Mouse (Mus musculus): Measurements from ENCODE around the gene Fyn. TPM values are rescaled to one million over a fixed set of nuclear protein-coding genes. Genes with fewer than 3 reads are reported as not detected.

The Fyn gene
- total and polyA plus RNA-seq, 2 experiments from 2014 or later = 95.2 to 120 TPM

- DNase-seq (ENCODE audit: low spot score) = no peak
- H3K4me3 ChIP-seq (ENCODE audit: low read length) = no peak overlapping the region
- TF ChIP-seq CTCF (IDR thresholded peaks at IDR 0.05; ENCODE audit: low read depth) = no peak
Observed at GRCm38 (mm10) chr10:39417611-39418010, 49.0 kb downstream of the Fyn start.

DNA sequence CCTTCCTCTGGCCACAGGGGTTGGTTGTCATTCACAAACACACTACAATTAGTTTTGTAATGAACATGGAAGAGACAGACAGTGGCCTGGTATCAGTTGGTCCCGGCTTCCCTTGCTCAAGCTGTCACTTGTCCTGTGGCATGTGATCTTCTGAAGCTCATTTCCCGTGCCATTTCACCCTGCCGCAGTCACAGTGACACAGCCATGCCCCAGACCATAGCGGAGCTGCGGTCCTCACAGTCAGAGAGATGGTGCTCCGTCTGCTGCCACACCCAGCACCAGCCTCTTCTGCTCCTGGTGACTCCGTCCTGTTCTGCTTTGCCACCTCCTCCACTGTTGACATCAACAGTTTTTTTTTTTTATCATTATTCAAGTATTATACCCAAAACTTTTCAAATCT lies 49.7 kb downstream of the Fyn start:
- ATAC-seq = no peak
- Histone ChIP-seq H3K27me3 (ENCODE audit: insufficient read depth, low read length) (no peaks in the 10 kb centered on the region), H3K36me3 (ENCODE audit: insufficient read depth, low read length) (no peaks in the 10 kb centered on the region), H3K4me1 (ENCODE audit: insufficient read depth, low read length) (peaks cover 25% of the 10 kb centered on the region), H3K4me2 (ENCODE audit: low read depth, low read length) (no peak overlapping the region), H3K9me3 (ENCODE audit: low read length) (no peaks in the 10 kb centered on the region), H3K27ac (no peak overlapping the region), H3K4me3 (ENCODE audit: low read length) (no peak overlapping the region), H3K9ac (replicated peaks; ENCODE audit: low read length) (no peak overlapping the region)
- DNase-seq (ENCODE audit: low spot score) = no peak
- WGBS = 85% methylated on average over 7 of the region's 7 CpGs
- TF ChIP-seq CTCF (IDR thresholded peaks at IDR 0.05; ENCODE audit: low read depth) = no peak

More at GRCm38 (mm10) chr10:39417611-39418010, 49.0 kb downstream of the Fyn start:
- Histone ChIP-seq H3K9ac (replicated peaks; ENCODE audit: low read length) (no peak overlapping the region), H3K27me3 (ENCODE audit: insufficient read depth, low read length) (no peaks in the 10 kb centered on the region), H3K36me3 (ENCODE audit: insufficient read depth, low read length) (no peaks in the 10 kb centered on the region), H3K9me3 (ENCODE audit: low read length) (no peaks in the 10 kb centered on the region), H3K4me2 (ENCODE audit: low read depth, low read length) (no peak overlapping the region), H3K4me1 (ENCODE audit: insufficient read depth, low read length) (peaks cover 25% of the 10 kb centered on the region), H3K27ac (no peak overlapping the region)
- no peak for ATAC-seq
- WGBS = 63% methylated on average over 5 of the region's 5 CpGs

- Histone ChIP-seq H3K4me3 (ENCODE audit: low read length) (no peak overlapping the region), H3K4me1 (ENCODE audit: insufficient read depth, low read length) (peaks cover 25% of the 10 kb centered on the region), H3K9ac (replicated peaks; ENCODE audit: low read length) (no peak overlapping the region), H3K36me3 (ENCODE audit: insufficient read depth, low read length) (no peaks in the 10 kb centered on the region), H3K9me3 (ENCODE audit: low read length) (no peaks in the 10 kb centered on the region), H3K4me2 (ENCODE audit: low read depth, low read length) (no peak overlapping the region), H3K27ac (peak overlapping the region; percentile 16; the same call in 1 of the 2 replicates), H3K27me3 (ENCODE audit: insufficient read depth, low read length) (no peaks in the 10 kb centered on the region)
- TF ChIP-seq CTCF (IDR thresholded peaks at IDR 0.05; ENCODE audit: low read depth) = no peak
- 47% methylated on average over 9 of the region's 9 CpGs for WGBS
- peak; percentile 39 for DNase-seq (ENCODE audit: low spot score)
- no peak for ATAC-seq
Observed at GRCm38 (mm10) chr10:39420842-39421617, 52.4 kb downstream of the Fyn start.

DNA sequence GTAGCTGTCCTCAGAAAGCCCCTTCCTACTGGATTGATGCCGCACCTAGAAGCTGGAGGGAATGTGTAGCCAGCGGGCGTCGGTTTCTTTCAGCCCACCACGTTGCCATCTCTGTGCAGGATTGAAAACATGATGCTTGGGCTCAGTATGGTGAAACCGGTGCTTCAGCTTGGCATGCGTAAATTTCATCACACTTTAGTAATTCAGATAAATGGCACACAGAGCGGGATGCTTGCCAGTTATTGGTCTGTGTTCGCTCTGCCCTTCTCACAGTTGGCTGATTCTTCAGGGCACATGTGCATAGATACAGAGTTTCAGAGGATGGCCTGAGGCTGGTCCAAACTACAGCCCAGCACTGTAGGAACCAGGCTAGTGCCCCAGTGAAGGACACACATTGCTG lies 53.1 kb downstream of the Fyn start:
- H3K27ac ChIP-seq = peak overlapping the region; percentile 16; the same call in 1 of the 2 replicates
- H3K36me3 ChIP-seq (ENCODE audit: insufficient read depth, low read length) = no peaks in the 10 kb centered on the region
- 61% methylated on average over 9 of the region's 9 CpGs for WGBS
- peak; percentile 51 for DNase-seq (ENCODE audit: low spot score)
- H3K4me2 ChIP-seq (ENCODE audit: low read depth, low read length) = no peak overlapping the region
- no peaks in the 10 kb centered on the region for H3K9me3 ChIP-seq (ENCODE audit: low read length)
- peak; percentile 61; the same call in 1 of the 2 replicates for ATAC-seq
- no peak overlapping the region for H3K4me3 ChIP-seq (ENCODE audit: low read length)
- H3K27me3 ChIP-seq (ENCODE audit: insufficient read depth, low read length) = no peaks in the 10 kb centered on the region
- no peak overlapping the region for H3K9ac ChIP-seq (replicated peaks; ENCODE audit: low read length)
- no peak for TF ChIP-seq CTCF (IDR thresholded peaks at IDR 0.05; ENCODE audit: low read depth)
- peaks cover 22% of the 10 kb centered on the region for H3K4me1 ChIP-seq (ENCODE audit: insufficient read depth, low read length)

DNA sequence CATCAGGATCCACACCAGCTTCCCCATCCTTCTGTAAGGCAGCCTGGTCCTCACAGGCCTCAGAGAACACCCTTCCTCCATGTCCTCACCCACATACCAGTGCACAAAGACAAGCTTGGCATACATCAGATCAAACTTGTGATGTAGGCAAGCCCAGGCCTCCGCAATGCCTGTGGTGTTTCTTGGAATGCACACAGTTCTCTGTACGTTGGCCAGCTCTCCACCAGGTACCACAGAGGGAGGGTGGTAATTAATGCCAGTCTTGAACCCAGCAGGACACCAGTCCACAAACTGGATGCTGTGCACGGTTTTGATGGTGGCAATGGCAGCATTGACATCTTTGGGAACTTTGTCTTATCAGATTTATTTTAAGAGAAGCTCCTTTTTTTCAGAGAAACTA lies 56.0 kb downstream of the Fyn start:
- no peak for TF ChIP-seq CTCF (IDR thresholded peaks at IDR 0.05; ENCODE audit: low read depth)
- H3K9me3 ChIP-seq (ENCODE audit: low read length) = no peaks in the 10 kb centered on the region
- WGBS = 76% methylated on average over 3 of the region's 3 CpGs
- ATAC-seq = no peak
- H3K4me3 ChIP-seq (ENCODE audit: low read length) = no peak overlapping the region
- H3K4me2 ChIP-seq (ENCODE audit: low read depth, low read length) = no peak overlapping the region
- no peak for DNase-seq (ENCODE audit: low spot score)
- H3K27me3 ChIP-seq (ENCODE audit: insufficient read depth, low read length) = no peaks in the 10 kb centered on the region
- H3K27ac ChIP-seq = no peak overlapping the region
- no peaks in the 10 kb centered on the region for H3K36me3 ChIP-seq (ENCODE audit: insufficient read depth, low read length)
- H3K9ac ChIP-seq (replicated peaks; ENCODE audit: low read length) = no peak overlapping the region
- H3K4me1 ChIP-seq (ENCODE audit: insufficient read depth, low read length) = peaks cover 16% of the 10 kb centered on the region

- Histone ChIP-seq H3K36me3 (ENCODE audit: insufficient read depth, low read length) (no peaks in the 10 kb centered on the region), H3K4me1 (ENCODE audit: insufficient read depth, low read length) (peaks cover 20% of the 10 kb centered on the region), H3K9ac (replicated peaks; ENCODE audit: low read length) (no peak overlapping the region), H3K4me3 (ENCODE audit: low read length) (no peak overlapping the region), H3K27ac (no peak overlapping the region), H3K4me2 (ENCODE audit: low read depth, low read length) (no peak overlapping the region), H3K9me3 (ENCODE audit: low read length) (no peaks in the 10 kb centered on the region), H3K27me3 (ENCODE audit: insufficient read depth, low read length) (no peaks in the 10 kb centered on the region)
- DNase-seq (ENCODE audit: low spot score) (no peak), ATAC-seq (no peak)
- TF ChIP-seq CTCF (IDR thresholded peaks at IDR 0.05; ENCODE audit: low read depth) = no peak
- 60% methylated on average over 3 of the region's 3 CpGs for WGBS
Observed at GRCm38 (mm10) chr10:39426033-39426432, 57.4 kb downstream of the Fyn start.
